Mouse (Mus musculus): Measurements from ENCODE around the gene Insyn1. TPM values are rescaled to one million over a fixed set of nuclear protein-coding genes. Genes with fewer than 3 reads are reported as not detected.

Gene Insyn1
- total and polyA plus RNA-seq, 3 experiments = 2.4 to 5.5 (median 2.5) TPM

GRCm38 (mm10) chr9:58497942-58498341, 9.5 kb downstream of the Insyn1 start:
- Histone ChIP-seq H3K27me3 (replicated peaks) (no peaks in the 10 kb centered on the region), H3K36me3 (replicated peaks in 1 of 2; ENCODE audit: control insufficient read depth in 1 of 2, insufficient read depth in 1 of 2, low read length in 1 of 2) (peaks cover 0 to 3% of the 10 kb centered on the region in 2 experiments), H3K4me1 (ENCODE audit: control insufficient read depth in 1 of 2, insufficient read depth in 2 of 2) (peaks cover 18 to 67% of the 10 kb centered on the region in 2 experiments), H3K9me3 (replicated peaks; ENCODE audit: low read length) (no peaks in the 10 kb centered on the region), H3K9ac (ENCODE audit: insufficient read depth, low read depth) (no peak overlapping the region), H3K4me3 (replicated peaks in 1 of 3; ENCODE audit: low read depth in 2 of 3, low read length in 2 of 3, poor library complexity in 1 of 3) (no peak overlapping the region), H3K27ac (ENCODE audit: insufficient read depth, low read depth) (no peak overlapping the region), H3K79me2 (replicated peaks; ENCODE audit: control insufficient read depth, extremely low read depth, insufficient read depth, poor library complexity, severe bottlenecking) (no peaks in the 10 kb centered on the region), H3K4me2 (ENCODE audit: insufficient read depth, low read depth, poor library complexity, severe bottlenecking) (no peak overlapping the region)
- in situ Hi-C loops (cut with MboI; ENCODE audit: low pct_ligation_motif_present, low pct_unique_long_range_greater_than_20kb, low sequenced_read_pairs) = loop anchor here (5.0 kb wide), 1 partner anchor 34 kb away; no protein-coding TSS in a partner anchor
- no peak for DNase-seq (ENCODE audit: extremely low read depth)
- TF ChIP-seq ZMIZ1 (IDR thresholded peaks at IDR 0.05; ENCODE audit: low read depth, low read length) (no peak), MAX (IDR thresholded peaks at IDR 0.05; ENCODE audit: low read length) (no peak), MYC (IDR thresholded peaks at IDR 0.05; ENCODE audit: low read depth, low read length) (no peak), NRF1 (IDR thresholded peaks at IDR 0.05; ENCODE audit: low read depth, low read length) (no peak), ETS1 (conservative IDR thresholded peaks at IDR 0.05; ENCODE audit: low read depth, low read length) (no peak), CHD2 (IDR thresholded peaks at IDR 0.05; ENCODE audit: low read length) (no peak), CHD1 (IDR thresholded peaks at IDR 0.05; ENCODE audit: low read depth, low read length) (no peak), ZKSCAN1 (IDR thresholded peaks at IDR 0.05; ENCODE audit: borderline replicate concordance, low read depth, low read length) (no peak), MEF2A (IDR thresholded peaks at IDR 0.05; ENCODE audit: borderline replicate concordance, low read depth, low read length) (no peak), EP300 (IDR thresholded peaks at IDR 0.05; ENCODE audit: low read length) (0 out of 2 replicates have a peak, but pooled peaks have one; percentile 8), TCF12 (IDR thresholded peaks at IDR 0.05; ENCODE audit: low read depth, low read length) (0 out of 2 replicates have a peak, but pooled peaks have one; percentile 23), POLR2A (IDR thresholded peaks at IDR 0.05; ENCODE audit: low read depth, low read length) (no peak), UBTF (IDR thresholded peaks at IDR 0.05; ENCODE audit: low read depth, low read length) (no peak)
- dilution Hi-C loops (cut with MboI; ENCODE audit: extremely low pct_ligation_motif_present, extremely low pct_unique_long_range_greater_than_20kb, low sequenced_read_pairs) = no loop called here

GRCm38 (mm10) chr9:58500946-58501345, 12.5 kb downstream of the Insyn1 start:
- no peak for DNase-seq (ENCODE audit: extremely low read depth)
- H3K27ac ChIP-seq (ENCODE audit: insufficient read depth, low read depth) = no peak overlapping the region
- no peaks in the 10 kb centered on the region for H3K27me3 ChIP-seq (replicated peaks)
- TF ChIP-seq BHLHE40 (IDR thresholded peaks at IDR 0.05; ENCODE audit: low read depth, low read length) (0 out of 2 replicates have a peak, but pooled peaks have one; percentile 8), USF2 (conservative IDR thresholded peaks at IDR 0.05; ENCODE audit: low read depth, low read length) (no peak)
- peaks cover 10 to 51% of the 10 kb centered on the region in 2 experiments for H3K4me1 ChIP-seq (ENCODE audit: control insufficient read depth in 1 of 2, insufficient read depth in 2 of 2)
- no peaks in the 10 kb centered on the region for H3K9me3 ChIP-seq (replicated peaks; ENCODE audit: low read length)
- H3K36me3 ChIP-seq (replicated peaks in 1 of 2; ENCODE audit: control insufficient read depth in 1 of 2, insufficient read depth in 1 of 2, low read length in 1 of 2) = peaks cover 0 to 3% of the 10 kb centered on the region in 2 experiments
- H3K9ac ChIP-seq (ENCODE audit: insufficient read depth, low read depth) = no peak overlapping the region
- H3K4me3 ChIP-seq (replicated peaks in 1 of 3; ENCODE audit: low read depth in 2 of 3, low read length in 2 of 3, poor library complexity in 1 of 3) = no peak overlapping the region
- no peak overlapping the region for H3K4me2 ChIP-seq (ENCODE audit: insufficient read depth, low read depth, poor library complexity, severe bottlenecking)
- no peaks in the 10 kb centered on the region for H3K79me2 ChIP-seq (replicated peaks; ENCODE audit: control insufficient read depth, extremely low read depth, insufficient read depth, poor library complexity, severe bottlenecking)
- in situ Hi-C loops (cut with MboI; ENCODE audit: low pct_ligation_motif_present, low pct_unique_long_range_greater_than_20kb, low sequenced_read_pairs) = no loop called here
- dilution Hi-C loops (cut with MboI; ENCODE audit: extremely low pct_ligation_motif_present, extremely low pct_unique_long_range_greater_than_20kb, low sequenced_read_pairs) = no loop called here

Measured in CH12.LX (cell line).